Mouse (Mus musculus) monocyte, adult 2 months (primary cell): ENCODE data around the gene Ppp1r2.

Source experiments
- DNase-seq, 2 experiments: peaks; one replicate each; pipeline ENCODE4 v3.0.0; 2022; ENCODE audit warnings: low spot score in 2 of 2, low read depth in 1 of 2

The Ppp1r2 gene

DNA sequence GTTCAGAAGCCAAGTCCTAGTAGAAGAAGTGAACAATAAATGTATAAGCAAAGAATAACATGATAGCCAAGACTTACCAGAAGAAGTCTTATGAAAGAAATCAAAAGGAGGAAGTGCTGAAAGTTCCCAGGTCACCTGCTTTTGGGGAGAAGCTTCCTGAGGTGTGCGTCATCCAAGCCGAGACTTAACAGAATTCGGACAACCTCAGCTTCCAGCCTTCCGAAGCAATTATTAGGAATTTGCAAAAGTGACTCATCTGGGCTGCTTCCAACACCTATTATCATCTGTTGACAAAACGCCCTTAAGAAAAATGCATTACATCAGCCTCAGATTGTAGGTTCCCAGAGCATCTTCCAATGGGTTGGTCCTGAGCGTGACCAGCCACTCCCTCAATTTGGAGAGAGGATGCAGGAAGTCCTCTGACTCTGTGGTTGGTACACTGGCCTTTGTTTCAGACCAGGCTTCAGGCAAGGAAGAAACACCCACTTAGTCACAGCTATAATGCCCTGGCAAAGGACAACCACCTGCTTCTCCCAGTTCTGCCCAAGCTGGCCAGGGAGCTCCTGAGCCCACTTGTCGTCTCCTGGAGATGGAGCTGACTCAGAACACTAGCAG is 15.8 kb upstream of the Ppp1r2 start:
- DNase-seq: peak; percentile 29 to 47

DNA sequence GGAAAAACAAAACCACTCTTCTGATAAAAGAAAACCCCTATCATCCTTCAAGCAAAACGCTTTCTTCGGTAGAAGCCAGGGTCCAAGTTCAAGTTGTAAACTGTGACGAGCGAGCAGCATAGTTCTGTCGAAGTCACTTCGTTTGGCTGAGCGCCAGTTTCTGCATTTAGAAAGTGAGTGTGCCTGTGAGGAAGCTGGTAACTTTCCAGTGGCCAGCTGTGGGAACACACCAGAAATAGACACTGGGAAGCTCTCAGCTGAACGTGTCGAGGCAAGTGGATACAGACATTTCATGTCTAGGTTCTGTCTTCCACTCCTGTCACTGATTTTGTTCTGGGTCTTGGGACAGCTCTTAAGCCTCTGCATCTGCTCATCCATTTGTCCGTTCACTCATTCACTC is 15.2 kb upstream of the Ppp1r2 start:
- DNase-seq: peak; percentile 66 to 78

- no peak for DNase-seq
Observed at GRCm38 (mm10) chr16:31287712-31288111, 12.6 kb upstream of the Ppp1r2 start.

DNA sequence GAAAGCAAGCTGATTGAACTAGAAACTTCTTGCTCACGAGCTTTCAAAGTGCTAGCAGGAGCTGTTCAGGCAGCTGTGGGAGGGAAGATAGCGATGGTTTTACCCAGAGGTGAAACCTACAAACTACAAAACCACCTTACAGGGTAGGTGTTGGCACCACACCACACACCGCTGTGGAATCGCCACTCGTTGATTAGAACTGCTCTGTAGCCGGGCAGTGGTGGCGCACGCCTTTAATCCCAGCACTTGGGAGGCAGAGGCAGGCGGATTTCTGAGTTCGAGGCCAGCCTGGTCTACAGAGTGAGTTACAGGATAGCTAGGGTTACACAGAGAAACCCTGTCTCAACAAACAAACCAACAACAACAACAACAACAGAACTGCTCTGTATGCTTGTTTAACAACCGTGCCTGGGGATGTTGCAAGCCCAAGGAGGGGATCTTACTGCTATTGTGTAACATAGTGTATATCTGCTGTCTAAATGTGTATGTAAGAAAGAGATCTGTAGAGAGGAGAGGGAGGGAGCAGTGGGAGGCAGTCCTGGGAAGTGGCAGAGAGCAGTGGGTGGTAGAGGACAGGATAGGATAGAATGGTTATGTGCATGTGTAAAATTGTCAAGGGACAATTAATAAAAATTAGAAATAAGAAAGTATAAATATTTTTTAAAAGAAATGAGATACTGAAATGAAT is 11.9 kb upstream of the Ppp1r2 start:
- no peak for DNase-seq

DNA sequence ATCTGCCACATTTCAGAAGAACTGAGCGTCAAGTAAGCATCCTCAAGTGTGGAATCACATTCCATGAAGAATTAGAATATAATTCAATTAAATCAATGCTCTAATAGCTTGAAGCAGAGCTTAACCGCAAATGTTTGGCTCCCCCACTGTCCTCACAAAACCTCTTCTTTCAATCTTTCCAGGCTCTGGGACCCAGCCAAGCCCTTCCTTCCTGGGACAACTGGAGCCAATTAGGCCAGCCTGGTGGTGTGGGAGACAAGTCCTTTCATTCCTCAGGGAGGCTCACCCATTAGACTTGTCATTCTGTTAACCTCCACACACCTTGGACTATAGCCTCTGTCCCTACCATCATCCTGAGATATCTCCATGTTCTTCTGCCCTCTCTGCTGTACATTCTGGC is 6.9 kb upstream of the Ppp1r2 start:
- DNase-seq: no peak

- DNase-seq: no peak
Observed at GRCm38 (mm10) chr16:31280176-31280575, 5.1 kb upstream of the Ppp1r2 start.

DNA sequence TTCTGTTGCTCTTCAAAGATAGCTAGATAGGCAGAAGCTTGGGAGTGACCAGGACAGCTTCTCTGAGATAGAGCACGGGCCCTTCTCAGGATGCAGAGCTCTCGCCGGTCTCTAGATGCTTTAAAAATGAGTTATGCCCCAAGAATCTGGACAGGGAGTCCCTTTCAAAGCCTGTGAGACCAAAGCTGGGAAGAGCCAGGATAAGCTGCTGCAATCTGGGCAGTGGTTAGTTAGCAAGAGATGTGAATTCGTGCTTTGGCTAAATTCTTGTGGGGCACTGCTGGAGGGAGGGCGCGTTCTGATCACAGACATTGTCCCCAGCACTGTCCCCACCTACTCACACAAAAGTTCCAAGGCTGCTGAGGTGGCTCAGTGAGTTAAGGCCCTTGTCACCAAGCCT is 3.5 kb upstream of the Ppp1r2 start:
- no peak for DNase-seq

DNA sequence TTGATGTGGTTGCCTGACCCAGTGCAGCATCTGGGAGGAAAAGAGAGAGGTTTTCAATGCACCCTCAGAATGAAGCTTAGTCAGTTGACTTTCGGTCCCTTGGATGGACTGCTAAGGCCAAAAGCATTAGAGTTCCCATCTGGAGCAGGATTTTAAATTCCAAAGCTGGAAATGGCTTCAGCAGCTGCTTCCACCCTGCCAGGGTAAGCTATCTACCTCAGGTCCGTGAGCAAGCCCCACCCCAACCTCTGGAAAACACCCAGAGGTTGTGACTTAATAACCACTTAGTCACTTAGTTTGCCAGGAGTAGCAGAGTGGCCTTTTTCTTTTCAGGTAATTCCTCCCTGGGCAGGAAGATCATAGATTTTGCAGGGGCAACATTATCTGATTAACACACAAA is 3.0 kb upstream of the Ppp1r2 start:
- DNase-seq: no peak

DNA sequence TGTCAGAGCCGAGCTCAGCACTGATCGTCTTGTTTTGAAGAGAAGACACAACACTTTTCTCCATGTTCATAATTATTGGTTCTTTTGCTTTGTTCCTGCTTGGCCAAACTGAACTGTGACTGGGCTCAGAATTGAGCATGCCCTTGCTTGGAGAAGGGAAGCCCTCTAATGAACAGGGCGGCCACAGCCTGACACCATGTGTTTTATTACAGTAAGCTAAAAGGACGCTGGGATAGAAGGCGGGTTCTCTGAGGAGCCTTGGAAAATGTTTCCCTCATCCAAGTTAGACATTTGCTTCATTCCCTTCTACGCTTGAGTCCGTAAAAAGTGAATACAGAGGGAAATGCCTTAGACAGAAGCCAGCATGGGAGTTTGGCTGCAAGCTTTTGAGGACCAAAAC is 1.9 kb upstream of the Ppp1r2 start:
- no peak for DNase-seq

DNA sequence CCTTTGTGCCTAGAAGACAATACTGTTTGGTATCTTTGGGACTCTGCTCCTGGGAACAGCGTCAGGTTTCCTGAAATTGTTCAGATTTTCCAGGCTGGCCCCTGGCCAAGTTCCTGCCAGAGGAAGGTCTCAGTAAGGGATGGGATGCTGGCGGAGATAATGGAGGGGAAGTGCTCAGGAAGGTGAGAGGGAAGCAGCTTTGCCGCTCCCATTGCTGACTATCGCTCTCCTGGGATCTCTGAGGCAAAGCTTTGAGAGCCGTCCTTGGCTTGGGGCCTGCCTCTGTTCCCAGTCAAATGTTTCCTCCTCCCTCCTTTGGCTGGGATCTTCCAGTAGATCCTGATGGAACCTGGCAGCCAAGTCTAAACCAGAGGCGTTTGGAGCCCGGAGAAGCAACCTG is 1.5 kb upstream of the Ppp1r2 start:
- no peak for DNase-seq

GRCm38 (mm10) chr16:31274084-31274483 is 993 bp downstream of the Ppp1r2 start:
- DNase-seq: no peak

DNA sequence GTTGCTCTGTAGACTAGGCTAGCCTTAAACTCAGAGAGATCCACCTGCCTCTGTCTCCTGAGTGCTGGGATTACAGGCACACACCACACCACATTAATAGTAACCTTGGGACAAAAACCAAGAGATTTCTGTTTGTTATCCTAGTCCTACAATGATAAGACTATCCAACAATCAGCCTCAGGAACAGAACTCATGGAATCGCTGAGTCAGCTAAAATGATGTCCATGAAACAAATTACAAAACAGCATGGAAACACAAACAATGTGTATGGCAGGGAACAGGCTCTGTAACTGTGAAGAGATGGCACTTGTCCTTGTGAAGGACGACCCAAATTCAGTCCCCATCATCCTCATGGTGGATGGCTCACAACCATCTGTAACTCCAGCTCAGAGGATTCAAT is 8.4 kb downstream of the Ppp1r2 start:
- DNase-seq: no peak

- no peak for DNase-seq
Observed at GRCm38 (mm10) chr16:31256151-31256550, 18.9 kb downstream of the Ppp1r2 start.

DNA sequence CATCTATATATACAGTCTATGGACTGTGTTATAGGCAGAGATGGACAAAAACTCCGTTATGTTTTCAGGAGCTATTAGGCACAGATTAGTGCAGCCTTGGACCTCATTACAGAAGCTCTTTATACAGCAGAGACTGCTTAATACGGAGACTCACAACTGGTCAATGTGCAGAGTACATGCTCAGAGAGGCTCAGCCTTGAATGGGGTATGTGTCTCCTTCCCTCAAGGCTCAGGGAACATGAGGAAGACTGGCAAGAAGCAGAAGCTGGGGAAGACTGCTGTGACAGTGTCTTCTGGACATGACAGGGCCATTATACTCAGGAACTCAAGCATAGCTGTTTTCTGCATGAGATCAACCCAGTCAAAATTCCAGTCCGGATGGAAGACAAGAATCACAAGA is 19.4 kb downstream of the Ppp1r2 start:
- no peak for DNase-seq

DNA sequence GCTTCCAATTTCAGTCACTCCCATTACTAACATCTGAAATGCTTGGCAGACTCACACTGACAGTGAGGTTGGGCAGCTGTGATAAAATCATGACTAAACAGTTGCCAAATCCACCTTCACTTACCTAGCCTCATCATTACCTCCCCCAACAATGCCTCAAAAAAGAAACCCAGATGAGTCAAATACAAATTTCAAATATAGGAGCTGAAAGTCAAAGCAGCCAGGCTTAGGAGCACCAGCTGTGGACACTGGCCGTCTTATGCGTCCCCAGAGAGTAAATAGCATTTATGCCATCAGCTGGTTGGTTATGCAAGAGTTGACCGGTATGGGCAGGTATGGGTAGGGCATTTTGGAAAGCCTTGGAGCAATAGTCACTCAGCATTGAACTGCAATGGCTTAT is 25.7 kb downstream of the Ppp1r2 start:
- no peak for DNase-seq

DNA sequence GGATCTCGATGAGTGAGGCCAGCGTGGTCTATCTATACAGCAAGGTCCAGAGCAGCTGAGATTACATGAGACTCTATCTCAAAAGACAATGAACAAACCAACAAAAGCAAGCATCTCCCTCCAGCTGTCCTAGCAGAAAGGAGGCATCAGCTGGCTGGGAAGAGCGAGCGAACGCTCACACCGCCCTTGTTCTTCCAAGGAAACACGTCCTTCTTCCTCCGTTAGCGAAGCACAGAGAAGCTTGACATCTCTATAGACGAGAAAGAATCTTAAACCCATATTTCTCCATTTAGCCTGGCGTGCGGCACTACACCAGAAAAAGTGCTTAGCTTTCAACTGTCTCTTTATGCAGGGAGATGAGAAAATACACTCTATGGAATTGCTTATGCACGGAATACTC is 26.4 kb downstream of the Ppp1r2 start:
- DNase-seq: no peak

GRCm38 (mm10) chr16:31247442-31247841 is 27.6 kb downstream of the Ppp1r2 start:
- DNase-seq: no peak

- DNase-seq: no peak
Observed at GRCm38 (mm10) chr16:31244053-31244452, 31.0 kb downstream of the Ppp1r2 start.

GRCm38 (mm10) chr16:31241433-31241832 is 33.6 kb downstream of the Ppp1r2 start:
- DNase-seq: no peak

GRCm38 (mm10) chr16:31240569-31240968 is 34.5 kb downstream of the Ppp1r2 start:
- no peak for DNase-seq

GRCm38 (mm10) chr16:31238281-31238680 is 36.8 kb downstream of the Ppp1r2 start:
- DNase-seq: no peak

DNA sequence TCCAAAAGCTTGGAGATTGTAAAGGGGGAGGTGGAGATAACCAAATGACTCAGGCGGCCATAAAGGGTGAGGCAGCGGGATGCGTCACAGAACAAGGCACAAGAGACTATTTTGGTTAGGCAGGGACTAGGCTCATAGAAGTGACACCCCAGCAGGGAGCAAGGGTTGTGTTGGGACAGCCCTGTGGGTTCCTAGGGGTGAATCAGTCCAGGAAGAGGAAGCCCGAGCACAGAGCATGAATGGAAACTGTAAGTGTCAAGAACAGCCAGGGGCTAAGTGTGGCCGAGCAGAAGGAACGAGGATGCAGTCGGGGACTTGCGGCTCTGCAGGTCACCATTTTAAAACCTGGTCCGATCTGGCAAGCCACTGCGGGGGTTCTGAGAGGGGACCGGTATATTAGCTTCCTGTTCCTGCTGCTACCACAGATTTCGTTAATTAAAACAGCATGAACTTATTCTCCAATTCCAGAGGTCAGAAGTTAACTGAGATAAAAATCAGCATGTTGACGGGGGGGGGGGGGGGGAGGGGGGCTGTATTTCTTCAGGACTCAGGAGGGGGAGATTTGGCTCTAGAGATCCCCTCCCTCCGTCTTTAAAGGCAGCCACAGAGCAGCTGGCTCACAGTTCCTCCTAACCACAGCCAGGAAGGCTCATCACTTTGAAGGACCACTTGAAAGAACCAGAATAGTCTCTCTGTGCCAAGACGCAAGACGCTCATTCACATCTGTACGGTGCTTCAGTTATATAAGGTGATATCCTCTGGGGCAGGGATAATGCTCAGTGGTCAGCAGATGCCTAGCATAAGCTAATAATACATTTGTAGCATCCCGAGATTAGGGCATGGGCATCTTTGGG is 39.4 kb downstream of the Ppp1r2 start:
- peak; percentile 68 to 79 for DNase-seq
